Mouse (Mus musculus) mouse embryonic stem cell (cell line): ENCODE measurements around the gene Paqr8.

ENCODE experiments used
- in situ Hi-C, 2 experiments: fragments of 300-500 bp; cut with MboI; formaldehyde crosslinking; loops; 1 replicate in 1 of 2; 3 replicates in 1 of 2; pipeline ENCODE4 v1.14.3; 2019 to 2020; ENCODE audit warnings: low sequenced_read_pairs in 2 of 2, low pct_unique_long_range_greater_than_20kb in 1 of 2, mixed read lengths in 1 of 2; ENCODE audit not compliant: unreplicated experiment in 1 of 2

The Paqr8 gene

GRCm38 (mm10) chr1:20890404-20890921, at the start of gene Paqr8:
Gene Paqr8 (plus strand): TSS chr1:20890606.
- in situ Hi-C loops: no loop called here

DNA sequence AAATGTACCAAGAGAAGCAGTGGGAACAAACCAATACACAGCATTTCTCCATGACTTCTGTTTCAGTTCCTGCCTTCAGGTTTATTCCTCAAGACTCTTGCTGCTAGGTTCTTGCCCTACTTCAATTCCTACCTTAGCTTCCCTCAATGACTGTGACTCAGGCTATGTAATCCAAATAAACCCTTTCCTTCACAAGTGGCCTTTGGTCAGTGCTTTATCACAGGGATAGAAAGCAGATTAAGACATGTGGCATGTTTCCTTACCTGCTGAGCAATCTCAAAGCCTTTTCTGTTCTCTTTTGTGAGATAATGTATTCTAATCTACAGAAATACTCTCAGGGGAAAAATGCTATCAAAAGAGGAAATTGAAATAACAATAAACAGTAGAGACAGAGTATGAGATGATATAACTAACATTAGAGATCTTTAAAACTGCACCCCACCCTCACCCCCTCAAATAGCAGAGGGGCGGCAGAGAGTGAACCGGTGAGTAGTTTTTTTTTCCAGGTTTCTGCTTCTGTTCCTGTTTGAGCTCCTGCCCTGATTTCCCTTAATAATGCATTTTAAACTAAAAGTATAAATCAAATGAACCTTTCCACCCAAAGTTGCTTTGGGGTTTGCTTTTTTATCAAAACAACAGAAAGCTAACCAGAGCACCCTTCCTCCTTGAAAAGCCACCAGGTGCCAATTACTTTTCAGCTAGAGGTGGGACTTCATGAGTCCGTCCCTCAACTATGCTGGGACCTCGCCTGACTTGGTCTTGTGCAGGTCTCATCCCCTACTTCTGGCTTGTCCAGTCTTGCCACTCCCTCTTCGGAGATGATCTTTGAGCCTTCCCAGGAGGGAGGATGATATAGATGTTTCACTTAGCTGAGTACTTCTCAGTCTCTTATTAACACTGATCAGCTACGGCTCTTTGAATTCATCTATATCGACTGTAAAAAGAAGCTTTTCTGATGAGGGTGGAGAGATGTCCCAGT, 33.2 kb upstream of the Paqr8 start:
- in situ Hi-C loops: no loop called here

- in situ Hi-C loops: no loop called here
Measured at GRCm38 (mm10) chr1:20860775-20861174, 29.6 kb upstream of the Paqr8 start.

DNA sequence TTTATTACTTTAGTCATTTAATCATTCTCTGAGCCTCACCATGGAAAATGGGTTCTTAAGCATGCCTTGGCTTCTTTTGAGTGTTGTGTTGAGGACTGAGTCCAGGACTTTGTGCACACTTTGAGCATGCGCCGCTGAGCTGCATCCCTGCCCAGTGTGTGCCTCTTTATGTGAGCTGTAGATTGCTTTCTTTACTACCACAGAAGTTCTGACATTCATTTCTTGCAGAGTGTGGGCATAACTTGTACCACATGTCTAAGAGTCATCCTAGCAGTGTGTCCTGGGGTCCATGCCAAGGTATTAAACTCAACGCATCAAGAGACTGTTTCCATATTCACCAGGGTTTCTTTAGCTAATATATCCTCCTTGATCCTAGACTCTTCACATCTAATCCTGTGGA, 28.5 kb upstream of the Paqr8 start:
- in situ Hi-C loops: no loop called here

DNA sequence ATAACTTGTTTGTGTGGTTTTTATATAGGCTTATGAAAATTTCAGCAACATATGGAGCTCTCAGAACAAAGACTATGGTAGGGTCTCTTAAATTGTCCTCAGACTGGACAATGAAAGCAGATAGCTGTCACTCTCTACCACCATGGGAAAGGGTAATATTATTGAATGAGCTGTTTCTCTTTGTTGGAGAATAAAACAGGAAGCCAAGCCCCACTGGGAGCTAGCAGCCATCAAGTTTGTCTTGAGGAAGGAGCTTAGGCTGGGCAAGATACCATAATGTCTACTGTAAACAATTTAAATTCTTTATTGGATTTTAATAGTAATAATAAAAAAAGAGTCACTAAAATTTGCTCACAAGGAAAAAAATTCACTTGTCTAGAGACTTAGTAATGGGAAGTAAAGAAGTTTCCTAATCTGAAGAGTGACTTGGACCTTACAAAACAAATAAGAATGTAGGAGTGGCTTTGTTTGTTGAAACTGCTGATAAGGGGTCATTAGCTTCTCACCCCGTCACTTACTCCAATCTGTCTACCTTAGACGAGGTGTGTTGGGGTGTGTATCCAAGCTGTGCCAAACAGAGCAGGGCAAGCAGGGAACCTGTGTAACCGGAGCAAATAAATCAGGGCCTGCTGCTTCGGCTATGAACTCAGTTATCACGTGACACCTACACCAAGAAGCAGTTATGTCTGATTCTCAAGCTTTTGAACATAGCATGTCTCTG, 26.8 kb upstream of the Paqr8 start:
- in situ Hi-C loops: no loop called here

DNA sequence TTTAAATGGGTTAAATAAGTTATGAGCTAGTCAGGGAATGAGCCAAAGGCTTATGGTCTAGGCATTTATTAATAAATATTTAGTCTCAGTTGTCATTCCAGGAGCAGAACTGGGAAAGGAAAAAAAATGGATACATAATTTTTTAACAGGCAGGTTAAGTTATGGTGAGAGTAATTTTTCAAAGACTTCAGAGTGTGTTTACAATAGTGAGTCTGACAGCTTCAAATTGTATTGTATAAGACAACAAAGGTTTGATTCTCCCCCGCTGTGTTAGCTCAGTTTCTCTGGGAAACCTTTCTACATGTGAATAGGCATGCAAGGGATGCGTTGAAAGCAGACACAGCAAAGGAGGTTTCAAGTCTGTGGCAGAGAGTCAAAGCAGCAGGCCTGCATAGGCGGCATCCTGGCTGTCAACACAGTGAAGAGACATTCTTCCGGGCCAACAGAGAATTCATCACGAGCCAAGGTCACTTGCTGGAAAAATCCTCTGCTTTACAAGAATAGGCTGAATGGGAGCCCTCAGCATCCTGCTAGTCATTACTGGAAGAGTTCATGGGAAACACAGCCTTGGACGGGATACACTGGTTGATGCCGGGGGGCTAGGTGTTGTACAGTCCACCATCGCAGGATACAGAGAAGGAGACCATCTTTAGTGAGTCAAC, 23.0 kb upstream of the Paqr8 start:
- in situ Hi-C loops: no loop called here

DNA sequence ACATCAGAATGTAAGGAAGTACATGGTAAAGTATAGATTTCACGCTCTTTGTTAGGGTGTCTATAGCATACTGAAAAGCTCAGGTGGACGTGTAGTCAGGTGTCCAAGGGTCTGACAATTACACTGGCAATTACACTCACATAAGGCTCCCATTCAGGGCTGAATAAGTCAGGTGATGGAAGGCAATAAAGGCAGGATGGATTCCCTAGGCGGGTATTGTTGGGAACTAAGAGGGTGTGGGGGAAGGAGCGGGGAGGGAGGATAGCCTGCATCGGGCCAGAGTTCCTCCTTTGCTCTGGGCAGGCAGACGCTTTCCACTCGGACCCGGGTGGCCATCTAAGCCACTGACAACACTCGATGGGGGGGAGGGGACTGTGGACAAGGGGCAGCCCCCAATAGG, 22.4 kb upstream of the Paqr8 start:
- in situ Hi-C loops: no loop called here

GRCm38 (mm10) chr1:20870887-20871286, 19.5 kb upstream of the Paqr8 start:
- in situ Hi-C loops: no loop called here

DNA sequence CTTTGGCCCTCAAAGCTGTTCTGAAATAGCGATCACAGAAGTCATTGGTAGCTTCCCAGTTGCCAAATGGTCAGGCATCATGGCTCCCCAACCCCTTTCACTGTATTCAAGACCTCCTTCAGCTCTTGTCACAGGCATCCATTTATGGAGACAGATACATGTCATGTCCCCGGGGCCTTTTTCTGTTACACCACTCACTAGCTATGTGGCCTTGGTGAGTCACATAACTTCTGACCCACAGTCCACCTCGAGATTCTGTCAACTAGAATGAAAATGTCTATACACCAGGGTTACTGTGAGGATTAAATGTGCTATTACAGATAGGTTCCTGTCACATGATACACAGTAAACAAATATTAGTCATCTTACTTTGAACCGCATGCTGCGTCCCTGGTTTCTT, 17.9 kb upstream of the Paqr8 start:
- in situ Hi-C loops: no loop called here

DNA sequence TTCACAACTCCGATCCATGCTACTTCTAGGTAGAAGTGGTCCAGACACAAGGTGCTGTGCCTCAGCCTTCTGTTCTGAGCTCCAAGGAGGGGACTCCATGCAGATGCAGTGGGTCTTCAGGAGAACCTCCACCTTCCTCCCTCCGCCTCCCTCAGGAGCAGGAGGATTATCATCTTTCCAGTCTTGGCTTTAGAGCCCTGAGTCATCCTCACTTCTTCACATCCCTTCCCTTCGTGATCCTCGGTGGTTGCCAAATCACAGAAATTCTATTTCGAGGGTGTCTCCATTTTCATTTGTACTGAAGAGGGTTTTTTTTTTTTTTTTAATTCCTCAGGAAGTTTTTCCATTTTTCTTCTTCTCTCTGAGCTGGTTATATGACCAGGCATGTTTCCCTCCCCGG, 16.3 kb upstream of the Paqr8 start:
- in situ Hi-C loops: no loop called here

GRCm38 (mm10) chr1:20877355-20877754, 13.1 kb upstream of the Paqr8 start:
- in situ Hi-C loops: no loop called here

DNA sequence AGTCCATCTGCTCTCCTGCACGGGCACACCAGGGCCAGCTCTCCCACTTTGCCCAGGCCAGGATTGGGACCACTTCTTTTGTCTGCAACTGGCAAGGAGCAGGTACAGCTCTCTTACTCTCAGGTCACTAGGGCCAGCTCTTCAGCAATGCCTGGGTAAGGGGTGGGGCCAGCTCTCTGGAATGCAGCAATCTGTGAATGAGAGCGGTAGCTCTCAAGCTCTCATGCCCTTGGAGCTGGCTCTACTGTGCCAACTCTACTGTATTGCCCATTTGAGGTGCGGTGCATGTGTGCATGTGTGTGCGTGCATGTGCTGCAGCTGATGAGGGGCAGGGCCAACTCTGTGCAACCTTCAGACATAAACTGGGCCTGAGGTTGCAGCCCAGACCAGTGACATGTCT, 11.0 kb upstream of the Paqr8 start:
- in situ Hi-C loops: no loop called here

DNA sequence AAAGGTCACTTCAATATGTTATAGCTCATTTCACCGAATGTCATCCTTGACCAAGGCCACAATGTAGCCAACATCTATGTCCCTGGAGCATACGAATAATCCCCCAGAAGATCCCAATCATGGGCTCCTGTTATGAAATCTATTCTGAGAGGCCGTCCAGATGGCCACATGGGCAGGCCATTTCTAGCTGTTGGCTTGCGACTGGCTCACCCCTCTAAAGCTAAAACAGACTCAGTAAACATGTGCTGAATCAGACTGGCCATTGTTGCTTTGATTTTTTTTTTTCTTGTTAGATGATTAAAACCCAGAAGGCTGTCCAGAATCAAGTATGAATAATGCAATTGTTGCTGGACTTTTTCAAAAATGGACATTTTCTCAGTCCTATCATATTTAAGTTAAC, 7.3 kb upstream of the Paqr8 start:
- in situ Hi-C loops: no loop called here

- in situ Hi-C loops: no loop called here
Measured at GRCm38 (mm10) chr1:20889677-20890403, 566 bp upstream of the Paqr8 start.

DNA sequence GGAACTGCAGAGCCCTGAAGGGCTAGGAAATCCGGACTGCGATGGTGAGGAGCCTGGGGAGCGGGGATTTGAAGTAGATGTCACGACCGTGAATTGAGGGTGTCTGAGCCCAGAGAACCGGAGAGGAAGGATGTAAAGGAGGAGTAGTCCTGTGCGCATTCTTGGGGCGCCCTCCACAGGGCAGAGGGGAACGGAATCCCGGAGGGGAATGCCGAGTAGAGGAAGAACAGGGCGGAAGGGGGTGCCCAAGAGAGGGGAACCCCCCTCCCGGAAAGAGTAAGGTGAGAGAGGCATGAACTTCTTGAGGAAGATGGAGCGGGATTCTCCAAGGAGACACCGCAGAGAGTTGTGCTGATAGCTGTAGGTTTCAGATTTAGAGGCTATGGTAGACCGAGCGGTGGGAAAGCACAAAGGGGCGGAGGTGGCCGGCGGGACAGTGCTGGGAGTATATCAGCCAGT, 564 bp downstream of the Paqr8 start:
- in situ Hi-C loops: no loop called here

DNA sequence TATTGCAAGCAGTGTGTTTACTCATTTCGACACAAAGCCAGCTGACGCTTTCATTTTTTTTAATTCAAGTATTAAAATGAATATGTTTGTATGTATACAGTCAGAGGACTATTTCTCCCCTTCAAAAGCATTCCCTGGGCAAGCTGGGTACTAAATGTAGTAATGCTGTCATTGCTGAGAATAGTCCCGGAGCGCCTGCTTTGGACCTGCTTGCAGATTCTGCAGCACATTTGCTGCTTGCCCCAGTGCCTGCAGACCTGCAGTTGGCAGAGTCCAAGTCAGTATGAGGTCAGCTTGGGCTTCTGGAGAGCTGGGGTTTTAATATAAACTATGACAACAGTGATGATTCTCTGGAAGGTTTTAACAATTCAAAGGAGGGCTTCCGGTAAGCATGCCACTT, 2.7 kb downstream of the Paqr8 start:
- in situ Hi-C loops: no loop called here

DNA sequence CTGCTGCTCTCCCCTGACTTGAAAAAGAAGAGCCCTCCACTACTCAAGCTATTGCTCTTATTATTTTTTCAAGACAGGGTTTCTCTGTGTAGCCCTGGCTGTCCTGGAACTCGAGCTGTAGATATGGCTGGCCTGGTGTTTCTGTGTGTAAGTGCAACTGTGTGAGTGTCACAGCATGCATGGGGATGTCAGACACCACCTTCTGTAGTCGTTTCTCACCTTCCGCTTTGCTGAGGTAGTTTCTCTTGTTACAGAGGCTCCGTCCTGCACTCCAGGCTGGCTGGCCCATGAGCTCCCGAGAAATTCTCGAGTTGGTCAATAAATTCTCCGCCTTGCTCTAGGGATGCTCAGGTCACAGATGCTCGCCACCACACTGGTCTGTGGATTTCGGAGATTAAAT, 8.0 kb downstream of the Paqr8 start:
- in situ Hi-C loops: no loop called here

GRCm38 (mm10) chr1:20900336-20900735, 9.9 kb downstream of the Paqr8 start:
- in situ Hi-C loops: no loop called here
